In the genomic region with DNA sequence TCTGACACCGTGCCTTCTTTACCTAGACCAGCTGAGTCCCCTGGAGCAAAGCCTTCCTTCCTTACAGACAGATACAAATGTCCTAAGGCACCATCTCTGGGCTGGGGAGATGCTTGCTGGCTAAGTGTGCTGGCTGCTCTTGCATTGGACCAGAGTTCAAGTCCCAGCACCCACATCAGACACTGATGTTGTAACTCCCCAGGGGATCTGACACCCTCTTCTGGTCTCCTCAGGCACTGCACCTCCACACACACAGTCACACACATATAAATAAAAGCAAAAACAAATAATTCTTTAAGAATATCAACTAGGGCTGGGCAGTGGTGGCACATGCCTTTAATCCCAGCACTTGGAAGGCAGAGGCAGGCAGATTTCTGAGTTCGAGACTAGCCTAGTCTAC, we compare ENCODE assay signal across 24 mouse cellular contexts. TPM values are rescaled to one million over a fixed set of nuclear protein-coding genes. Genes with fewer than 3 reads are reported as not detected.
"Had no signal": no experiment of that assay in that cellular context is flagged by ENCODE, and none has a peak within 500 bp of the region (broad histone marks: within the 10 kb centered on the region; RNA-seq: fewer than 3 reads in every experiment).

No protein-coding gene starts in this region.

- H3K4me2 ChIP-seq: lung, embryonic 14.5 days; midbrain, embryonic 12.5 days; neural tube, embryonic 13.5 days; neural tube, embryonic 15.5 days; stomach, embryonic 15.5 days had no signal

- H3K27ac ChIP-seq: midbrain, embryonic 10.5 days; midbrain, embryonic 12.5 days; neural tube, embryonic 13.5 days; neural tube, embryonic 15.5 days; stomach, embryonic 15.5 days; stomach, postnatal 0 days had no signal

- ATAC-seq: midbrain, embryonic 16.5 days had no signal

- H3K9me3 ChIP-seq: midbrain, embryonic 10.5 days; midbrain, embryonic 12.5 days; neural tube, embryonic 13.5 days; neural tube, embryonic 15.5 days; stomach, embryonic 15.5 days had no signal

- H3K36me3 ChIP-seq: midbrain, embryonic 10.5 days; midbrain, embryonic 12.5 days; neural tube, embryonic 13.5 days; neural tube, embryonic 15.5 days; stomach, embryonic 15.5 days had no signal

- H3K4me3 ChIP-seq: midbrain, embryonic 10.5 days; midbrain, embryonic 12.5 days; myocyte; neural tube, embryonic 13.5 days; neural tube, embryonic 15.5 days; stomach, embryonic 15.5 days had no signal

- H3K9ac ChIP-seq: lung, embryonic 14.5 days; midbrain, embryonic 12.5 days; neural tube, embryonic 13.5 days; neural tube, embryonic 15.5 days; stomach, embryonic 15.5 days had no signal

- H3K27me3 ChIP-seq: neural tube, embryonic 13.5 days; stomach, embryonic 15.5 days had no signal

- H3K4me1 ChIP-seq: midbrain, embryonic 10.5 days; midbrain, embryonic 12.5 days; neural tube, embryonic 13.5 days; neural tube, embryonic 15.5 days; stomach, embryonic 15.5 days had no signal

- DNase-seq: lung, adult 18-20 months; lung, embryonic 14.5 days; lung, postnatal 10 days; lung, postnatal 4 days; midbrain, embryonic 14.5 days; right cerebral cortex, postnatal 14 days; thymus, adult 2 months; thymus, postnatal 25 days; thymus, postnatal 4 days had no signal

RNA-seq across cellular contexts. Expression of a gene that starts 31.9 kb away (rescaled TPM):
- total RNA-seq: megakaryocyte, adult 5-6 weeks; megakaryocyte-erythroid progenitor cell, adult 5-6 weeks had no signal
- polyA plus RNA-seq: lung, embryonic 14.5 days; lung, embryonic 16.5 days; midbrain, embryonic 10.5 days; midbrain, embryonic 12.5 days; midbrain, embryonic 14.5 days; midbrain, embryonic 16.5 days; myocyte; neural tube, embryonic 11.5 days; neural tube, embryonic 13.5 days; neural tube, embryonic 15.5 days; spleen, adult 2 months; stomach, embryonic 15.5 days; stomach, postnatal 0 days; testis, adult 2 months; thymus, adult 2 months; urinary bladder, adult 2 months had no signal

RNA-seq across cellular contexts. Expression of a gene that starts 35.3 kb away (rescaled TPM):
- total RNA-seq: megakaryocyte-erythroid progenitor cell, adult 5-6 weeks had no signal
